Mouse (Mus musculus): ENCODE measurements around the gene Ces1g.

- TF ChIP-seq POLR2A (IDR thresholded peaks at IDR 0.05; ENCODE audit: insufficient read length, low read depth), result no peak
- TF ChIP-seq E2F4 (IDR thresholded peaks at IDR 0.05; ENCODE audit: insufficient read depth), result no peak
- no peak for TF ChIP-seq CEBPB (IDR thresholded peaks at IDR 0.05; ENCODE audit: insufficient read depth, poor library complexity, severe bottlenecking)
- TF ChIP-seq USF1 (IDR thresholded peaks at IDR 0.05; ENCODE audit: low read depth), result no peak
- TF ChIP-seq TCF3 (IDR thresholded peaks at IDR 0.05; ENCODE audit: insufficient read length, low read depth), result no peak
- no peak for TF ChIP-seq POLR2AphosphoS2 (IDR thresholded peaks at IDR 0.05; ENCODE audit: insufficient read length, low read depth)
- TF ChIP-seq MYOD1 (IDR thresholded peaks at IDR 0.05; ENCODE audit: control insufficient read depth in 1 of 3, insufficient read length in 2 of 3, low read depth in 2 of 3), result no peak
- no peak for TF ChIP-seq MAX (IDR thresholded peaks at IDR 0.05; ENCODE audit: low read depth)
- no peak for TF ChIP-seq SRF (IDR thresholded peaks at IDR 0.05; ENCODE audit: control insufficient read depth, insufficient read length, low read depth)
- no peak for TF ChIP-seq TCF12 (IDR thresholded peaks at IDR 0.05; ENCODE audit: insufficient read depth, poor library complexity, severe bottlenecking)
Measured at GRCm38 (mm10) chr8:93272686-93273085, 64.4 kb downstream of the Ces1g start.
